Mouse (Mus musculus) erythroblast, embryonic 14.5 days (primary cell): ENCODE data around the gene Nrp1.

Experiments used
- GATA1 ChIP-seq: IDR thresholded peaks from 2 replicates; pipeline ENCODE4 v1.6.1; 2012; ENCODE audit warnings: low read length, inconsistent platforms, mixed read lengths
- TAL1 ChIP-seq: IDR thresholded peaks from 3 replicates; pipeline ENCODE4 v1.6.1; 2012; ENCODE audit warnings: low read length, inconsistent platforms, mixed read lengths

- TF ChIP-seq GATA1: no peak
- no peak for TF ChIP-seq TAL1
These were observed 38.6 kb downstream of the Nrp1 start for GRCm38 (mm10) chr8:128396968-128397367.
